Mouse (Mus musculus) liver, embryonic 14.5 days (tissue): ENCODE measurements around the gene Bcl11b.

ENCODE experiments used
- CTCF ChIP-seq: IDR thresholded peaks from 2 replicates; pipeline ENCODE4 v1.5.1; 2016; ENCODE audit warnings: antibody characterized with exemption, low read depth, control low read depth
- EP300 ChIP-seq: IDR thresholded peaks from 2 replicates; pipeline ENCODE4 v1.6.1; 2016; ENCODE audit warnings: antibody characterized with exemption, low read depth

DNA sequence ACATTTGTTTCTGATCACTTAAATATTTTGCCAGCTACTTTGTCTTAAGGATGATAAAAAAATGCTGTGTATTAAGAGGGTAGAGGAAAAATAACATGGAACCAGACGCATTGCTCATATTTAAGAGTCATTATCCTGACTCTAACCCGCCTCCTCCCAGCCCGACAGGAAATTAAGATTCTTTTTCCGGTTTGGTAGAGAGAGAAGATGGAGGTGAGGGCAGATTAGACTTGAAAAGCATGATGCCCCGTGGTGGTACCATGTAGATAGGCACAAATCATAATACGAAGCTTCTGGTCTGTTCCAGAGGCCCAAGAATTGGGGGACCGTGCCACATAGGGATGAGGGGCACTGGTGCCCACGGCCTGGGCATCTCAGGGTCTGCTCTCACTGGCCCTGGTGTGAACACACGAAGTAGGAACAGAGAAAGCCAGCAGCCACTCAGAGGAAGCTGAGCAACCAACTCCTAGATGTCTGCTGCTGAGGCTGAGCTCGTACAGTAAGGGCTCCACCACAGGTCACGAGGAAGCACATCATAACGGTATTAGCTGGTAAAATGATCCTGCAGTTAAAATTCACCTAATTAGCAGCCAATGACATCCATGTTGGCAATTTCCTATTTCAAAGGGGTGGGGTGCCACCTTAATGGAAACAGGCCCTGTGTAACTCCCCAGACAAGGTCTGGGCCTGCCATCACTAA, 32.2 kb downstream of the Bcl11b start:
- no peak for TF ChIP-seq CTCF
- TF ChIP-seq EP300, result no peak
